Mouse (Mus musculus): ENCODE data around the gene Asrgl1. TPM values are rescaled to one million over a fixed set of nuclear protein-coding genes. Genes with fewer than 3 reads are reported as not detected.
A peak's percentile ranks its signal among the peaks of the same experiment; 100 is the strongest.

Asrgl1 gene
- total and polyA plus RNA-seq, 3 experiments = 8.8 to 31.1 (median 28.2) TPM

DNA sequence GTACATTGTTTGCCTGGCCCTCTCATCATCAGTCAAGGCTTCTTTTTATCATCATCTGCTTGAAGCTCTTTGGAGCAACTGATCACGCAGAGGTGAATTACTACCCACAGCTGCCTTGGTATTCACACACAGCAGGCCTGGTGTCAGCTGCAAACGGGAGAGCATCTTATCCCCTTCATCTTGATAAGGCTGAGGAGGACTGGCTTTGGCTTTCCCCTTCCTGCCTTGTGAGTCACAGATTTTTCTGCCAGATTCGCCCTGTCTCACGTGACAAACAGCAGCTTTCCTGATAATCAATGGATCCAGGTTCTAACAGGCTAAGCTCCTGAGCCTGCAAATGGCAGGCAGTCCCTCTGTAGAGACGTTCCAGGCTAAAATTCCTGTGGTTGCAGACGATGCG, 55.5 kb downstream of the Asrgl1 start:
- TF ChIP-seq CTCF (IDR thresholded peaks at IDR 0.05) = no peak
- no peak for TF ChIP-seq POLR2A (IDR thresholded peaks at IDR 0.05; ENCODE audit: insufficient read depth, low read depth, low read length)
- no peak for TF ChIP-seq EP300 (IDR thresholded peaks at IDR 0.05; ENCODE audit: insufficient read depth, low read depth, low read length)
- peaks cover 17% of the 10 kb centered on the region for H3K4me1 ChIP-seq (ENCODE audit: control insufficient read depth, insufficient read depth, low read length)
- H3K36me3 ChIP-seq (ENCODE audit: control insufficient read depth, insufficient read depth, low read length) = no peaks in the 10 kb centered on the region; the same call in none of the 2 replicates
- 44% methylated on average over 7 of the region's 7 CpGs for WGBS
- peak overlapping the region; percentile 55 for H3K27ac ChIP-seq
- no peak overlapping the region for H3K9ac ChIP-seq (ENCODE audit: low read depth, low read length)
- intact Hi-C loops (cut with DNase I) = no loop called here
- H3K4me3 ChIP-seq = no peak overlapping the region
- H3K27me3 ChIP-seq (ENCODE audit: control insufficient read depth, insufficient read depth, low read length) = no peaks in the 10 kb centered on the region
- H3K79me2 ChIP-seq (replicated peaks; ENCODE audit: control insufficient read depth, insufficient read depth, low read length) = no peaks in the 10 kb centered on the region
- DNase-seq = no peak

DNA sequence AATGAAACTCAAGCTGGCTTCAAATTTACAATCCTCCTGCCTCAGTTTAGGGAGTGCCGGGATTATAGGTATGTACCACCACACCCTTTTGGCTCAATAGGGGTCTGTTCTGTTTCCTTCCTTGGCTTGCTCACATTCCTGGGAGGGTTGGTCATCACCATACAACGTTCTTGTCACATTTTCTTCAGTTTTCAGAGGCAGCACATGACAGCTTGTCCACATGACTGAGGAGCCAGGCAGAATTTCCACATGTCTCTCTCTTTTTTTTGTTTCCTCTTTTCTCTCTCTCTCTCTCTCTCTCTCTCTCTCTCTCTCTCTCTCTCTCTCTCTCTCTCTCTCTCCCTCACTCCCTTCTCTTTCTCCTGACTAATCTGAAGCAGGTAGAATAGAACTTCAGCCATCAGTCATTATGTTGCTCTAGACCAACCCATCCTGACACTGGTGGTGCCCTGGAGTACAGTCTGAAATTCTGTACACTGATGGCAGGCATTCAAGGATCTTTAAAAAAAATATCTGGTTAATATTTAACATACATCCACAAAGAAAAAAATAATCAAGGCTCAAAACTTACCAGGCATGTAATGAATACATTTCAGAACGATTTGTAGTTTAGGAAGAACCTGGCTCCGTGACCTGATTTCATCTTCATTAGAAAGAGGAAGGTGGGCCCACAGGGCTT, 58.3 kb downstream of the Asrgl1 start:
- H3K79me2 ChIP-seq (replicated peaks; ENCODE audit: control insufficient read depth, insufficient read depth, low read length) = no peaks in the 10 kb centered on the region

DNA sequence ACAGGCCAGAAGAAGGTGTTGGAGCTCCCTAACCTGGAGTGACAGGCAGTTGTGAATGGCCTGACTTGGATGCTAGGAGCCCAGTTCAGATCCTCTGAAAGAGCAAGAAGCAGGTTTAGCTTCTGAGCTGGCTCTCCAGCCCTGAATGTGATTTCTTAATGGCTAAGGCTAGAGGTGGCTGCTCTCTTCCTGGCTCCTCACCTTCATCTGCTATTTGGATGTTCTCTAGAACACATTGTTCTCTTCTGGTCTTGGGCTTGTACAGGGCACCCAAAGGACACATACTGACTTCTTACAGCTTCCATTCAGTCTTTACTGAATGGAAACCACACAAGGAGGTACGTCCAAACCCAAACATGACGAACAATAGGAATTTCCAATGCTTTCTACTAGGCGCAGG, 59.4 kb downstream of the Asrgl1 start:
- H3K4me1 ChIP-seq (ENCODE audit: control insufficient read depth, insufficient read depth, low read length) = peaks cover 36% of the 10 kb centered on the region
- 76% methylated on average over 3 of the region's 3 CpGs for WGBS
- no peaks in the 10 kb centered on the region for H3K27me3 ChIP-seq (ENCODE audit: control insufficient read depth, insufficient read depth, low read length)
- no peak overlapping the region for H3K9ac ChIP-seq (ENCODE audit: low read depth, low read length)
- H3K79me2 ChIP-seq (replicated peaks; ENCODE audit: control insufficient read depth, insufficient read depth, low read length) = no peaks in the 10 kb centered on the region
- TF ChIP-seq EP300 (IDR thresholded peaks at IDR 0.05; ENCODE audit: insufficient read depth, low read depth, low read length) (no peak), CTCF (IDR thresholded peaks at IDR 0.05) (no peak), POLR2A (IDR thresholded peaks at IDR 0.05; ENCODE audit: insufficient read depth, low read depth, low read length) (no peak)
- peak overlapping the region; percentile 87 for H3K27ac ChIP-seq
- intact Hi-C loops (cut with DNase I) = no loop called here
- H3K36me3 ChIP-seq (ENCODE audit: control insufficient read depth, insufficient read depth, low read length) = peaks cover 2% of the 10 kb centered on the region
- H3K4me3 ChIP-seq = no peak overlapping the region
- DNase-seq = no peak

More for the DNA sequence above, 58.3 kb downstream of the Asrgl1 start:
- 58% methylated on average over 4 of the region's 4 CpGs for WGBS
- no peak overlapping the region for H3K4me3 ChIP-seq
- no peak for DNase-seq
- intact Hi-C loops (cut with DNase I) = no loop called here
- H3K27me3 ChIP-seq (ENCODE audit: control insufficient read depth, insufficient read depth, low read length) = no peaks in the 10 kb centered on the region
- no peak overlapping the region for H3K9ac ChIP-seq (ENCODE audit: low read depth, low read length)
- peaks cover 2% of the 10 kb centered on the region for H3K36me3 ChIP-seq (ENCODE audit: control insufficient read depth, insufficient read depth, low read length)
- peak overlapping the region; percentile 87 for H3K27ac ChIP-seq
- TF ChIP-seq EP300 (IDR thresholded peaks at IDR 0.05; ENCODE audit: insufficient read depth, low read depth, low read length) (no peak), CTCF (IDR thresholded peaks at IDR 0.05) (no peak), POLR2A (IDR thresholded peaks at IDR 0.05; ENCODE audit: insufficient read depth, low read depth, low read length) (no peak)
- H3K4me1 ChIP-seq (ENCODE audit: control insufficient read depth, insufficient read depth, low read length) = peaks cover 30% of the 10 kb centered on the region

GRCm38 (mm10) chr19:9075558-9075957, 59.9 kb downstream of the Asrgl1 start:
- no peak overlapping the region for H3K9ac ChIP-seq (ENCODE audit: low read depth, low read length)
- DNase-seq = no peak
- no peak for TF ChIP-seq EP300 (IDR thresholded peaks at IDR 0.05; ENCODE audit: insufficient read depth, low read depth, low read length)
- TF ChIP-seq CTCF (IDR thresholded peaks at IDR 0.05) = no peak
- no peak for TF ChIP-seq POLR2A (IDR thresholded peaks at IDR 0.05; ENCODE audit: insufficient read depth, low read depth, low read length)
- no peak overlapping the region for H3K4me3 ChIP-seq
- peaks cover 41% of the 10 kb centered on the region for H3K4me1 ChIP-seq (ENCODE audit: control insufficient read depth, insufficient read depth, low read length)
- H3K27me3 ChIP-seq (ENCODE audit: control insufficient read depth, insufficient read depth, low read length) = no peaks in the 10 kb centered on the region
- H3K36me3 ChIP-seq (ENCODE audit: control insufficient read depth, insufficient read depth, low read length) = peaks cover 2% of the 10 kb centered on the region
- 60% methylated on average over 2 of the region's 2 CpGs for WGBS
- peak overlapping the region; percentile 87 for H3K27ac ChIP-seq
- intact Hi-C loops (cut with DNase I) = no loop called here
- H3K79me2 ChIP-seq (replicated peaks; ENCODE audit: control insufficient read depth, insufficient read depth, low read length) = no peaks in the 10 kb centered on the region

DNA sequence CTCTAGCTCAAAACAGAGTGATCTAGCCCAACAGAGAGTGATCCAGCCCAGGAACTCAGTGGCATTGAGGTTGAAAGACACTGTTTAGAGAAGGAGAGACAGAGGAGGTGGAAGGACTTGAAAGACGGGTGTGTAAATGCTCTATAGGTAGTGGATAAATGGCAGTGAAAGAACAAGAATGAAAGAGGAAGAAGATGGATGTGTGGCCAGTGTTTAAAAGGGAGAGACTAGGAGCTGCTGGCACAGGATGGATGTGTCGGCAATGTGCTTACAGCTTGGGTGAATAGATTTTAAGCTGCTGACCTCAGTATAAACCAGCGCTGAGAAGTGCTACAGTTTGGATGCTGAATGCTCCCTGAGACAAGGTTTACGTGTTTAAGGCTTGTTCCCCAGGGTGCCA, 61.0 kb downstream of the Asrgl1 start:
- no peak overlapping the region for H3K4me3 ChIP-seq
- intact Hi-C loops (cut with DNase I) = loop anchor here (1.0 kb wide), 1 partner anchor 82 kb away; no protein-coding TSS in a partner anchor
- H3K4me1 ChIP-seq (ENCODE audit: control insufficient read depth, insufficient read depth, low read length) = peaks cover 45% of the 10 kb centered on the region
- no peak overlapping the region for H3K9ac ChIP-seq (ENCODE audit: low read depth, low read length)
- no peak for TF ChIP-seq EP300 (IDR thresholded peaks at IDR 0.05; ENCODE audit: insufficient read depth, low read depth, low read length)
- TF ChIP-seq CTCF (IDR thresholded peaks at IDR 0.05) = no peak
- no peak for TF ChIP-seq POLR2A (IDR thresholded peaks at IDR 0.05; ENCODE audit: insufficient read depth, low read depth, low read length)
- H3K36me3 ChIP-seq (ENCODE audit: control insufficient read depth, insufficient read depth, low read length) = peaks cover 5% of the 10 kb centered on the region
- DNase-seq = no peak
- 52% methylated on average over 4 of the region's 4 CpGs for WGBS
- no peaks in the 10 kb centered on the region for H3K27me3 ChIP-seq (ENCODE audit: control insufficient read depth, insufficient read depth, low read length)
- H3K79me2 ChIP-seq (replicated peaks; ENCODE audit: control insufficient read depth, insufficient read depth, low read length) = no peaks in the 10 kb centered on the region
- H3K27ac ChIP-seq = peak overlapping the region; percentile 87

DNA sequence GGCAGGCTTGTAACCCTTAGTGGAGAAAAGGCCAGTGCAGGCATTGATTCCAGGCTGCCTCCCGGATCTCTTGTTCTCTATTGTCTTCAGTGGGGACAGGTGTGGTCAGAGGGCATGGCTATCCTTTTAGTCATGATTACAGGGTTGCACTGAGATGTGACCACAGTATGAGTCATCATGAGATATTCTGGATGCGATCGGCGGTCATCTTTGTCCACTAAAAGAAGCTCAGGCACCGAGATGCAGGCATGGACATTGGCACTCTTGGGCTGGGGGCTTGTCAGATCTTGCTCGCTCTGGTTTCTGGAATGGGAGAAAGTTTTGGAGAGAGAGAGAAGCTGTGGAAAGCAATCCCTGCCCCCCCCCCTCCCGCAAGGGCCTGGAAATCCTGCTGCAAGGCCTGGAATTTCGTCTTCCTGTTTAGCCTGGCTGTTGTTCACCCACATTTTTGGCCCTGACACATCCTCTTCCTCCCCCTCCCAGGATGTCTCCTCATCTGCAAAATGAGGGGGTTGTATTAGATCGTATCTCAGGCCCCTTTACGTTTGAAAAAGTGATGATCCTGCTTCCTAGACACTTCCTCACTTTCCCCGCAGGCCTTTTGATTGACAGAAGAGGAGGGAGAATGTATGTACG, 61.5 kb downstream of the Asrgl1 start:
- 39% methylated on average over 12 of the region's 12 CpGs for WGBS
- TF ChIP-seq CTCF (IDR thresholded peaks at IDR 0.05) = no peak
- peak; percentile 54; the same call in 1 of the 2 replicates for TF ChIP-seq EP300 (IDR thresholded peaks at IDR 0.05; ENCODE audit: insufficient read depth, low read depth, low read length)
- Histone ChIP-seq H3K79me2 (replicated peaks; ENCODE audit: control insufficient read depth, insufficient read depth, low read length) (no peaks in the 10 kb centered on the region), H3K36me3 (ENCODE audit: control insufficient read depth, insufficient read depth, low read length) (peaks cover 5% of the 10 kb centered on the region), H3K27me3 (ENCODE audit: control insufficient read depth, insufficient read depth, low read length) (no peaks in the 10 kb centered on the region), H3K27ac (peak overlapping the region; percentile 87), H3K4me1 (ENCODE audit: control insufficient read depth, insufficient read depth, low read length) (peaks cover 45% of the 10 kb centered on the region), H3K4me3 (no peak overlapping the region), H3K9ac (ENCODE audit: low read depth, low read length) (peak overlapping the region; percentile 21)
- intact Hi-C loops (cut with DNase I) = loop anchor here (1.0 kb wide), 1 partner anchor 82 kb away; no protein-coding TSS in a partner anchor
- peak; percentile 60 to 63 for DNase-seq

Measured in heart, adult 2 months (tissue).